Mouse (Mus musculus) heart, adult 18-20 months (tissue): ENCODE data around the gene Rfx7. TPM values are rescaled to one million over a fixed set of nuclear protein-coding genes. Genes with fewer than 3 reads are reported as not detected.
A peak's percentile ranks its signal among the peaks of the same experiment; 100 is the strongest.
"Not testable (repeated sequence)": the region's sequence is repeated elsewhere in the genome, so short reads cannot be mapped to it uniquely, and the experiment has no call there.

ENCODE experiments used
- DNase-seq, 2 experiments: peaks; one replicate each; pipeline ENCODE4 v3.0.0; 2021 to 2022; ENCODE audit warnings: mixed read lengths in 1 of 2
- microRNA-seq, 2 experiments: library from miRNA; unstranded; fragments of <30 nt; microRNA quantifications; one replicate each; pipeline ENCODE4 v1.2.0; 2022
- total RNA-seq, 2 experiments: library from RNA; stranded (reverse); gene quantifications; 2 replicates each; pipeline ENCODE4 v1.2.3; 2021

The Rfx7 gene
- total RNA-seq, 2 experiments from 2014 or later: 6.3 to 7.6 TPM

DNA sequence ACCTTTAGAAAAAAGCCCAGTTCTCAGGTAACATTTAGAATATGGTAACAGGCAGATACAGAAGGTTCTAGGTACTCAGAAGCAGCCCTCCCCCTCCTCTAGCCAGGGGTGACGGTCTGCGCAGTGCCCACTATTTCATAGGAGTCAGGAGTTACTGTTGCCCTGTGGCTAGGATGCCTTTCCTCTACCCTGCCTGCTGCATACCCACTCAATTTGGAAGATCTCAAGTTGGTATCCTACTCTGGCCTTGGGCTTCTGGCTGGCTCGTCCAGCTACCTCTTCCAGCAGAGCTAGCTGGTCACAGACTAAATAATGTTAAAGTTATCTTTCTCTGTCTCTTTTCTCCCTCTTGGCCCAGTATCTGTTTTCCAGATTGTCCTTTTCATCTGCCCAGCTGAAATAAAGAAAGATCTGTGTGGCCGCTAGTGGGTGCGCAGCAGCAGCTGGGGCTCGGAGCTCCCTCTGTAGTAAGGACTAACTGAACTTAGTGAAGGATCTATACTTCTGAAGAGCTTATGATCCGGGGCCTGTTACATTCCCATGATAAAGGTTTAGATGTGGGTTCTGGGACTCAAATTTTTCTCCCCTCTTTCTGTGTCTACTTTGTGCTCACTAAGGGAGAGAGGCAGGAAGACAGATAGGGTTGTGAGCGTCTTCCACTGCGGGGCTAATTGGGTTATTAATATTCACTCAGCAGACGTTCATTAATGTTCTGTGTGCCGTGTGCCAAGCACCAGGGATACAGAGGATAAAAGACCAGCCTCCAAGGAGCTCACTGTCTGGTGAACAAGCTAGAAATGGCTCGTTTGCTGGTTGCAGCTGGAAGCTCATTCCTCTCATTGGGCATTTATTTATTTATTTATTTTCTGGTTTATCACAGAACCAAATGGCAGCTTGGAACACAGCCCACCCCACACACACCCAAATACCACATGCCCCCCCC lies 132.6 kb downstream of the Rfx7 start:
- peak; percentile 44 to 49 for DNase-seq

DNA sequence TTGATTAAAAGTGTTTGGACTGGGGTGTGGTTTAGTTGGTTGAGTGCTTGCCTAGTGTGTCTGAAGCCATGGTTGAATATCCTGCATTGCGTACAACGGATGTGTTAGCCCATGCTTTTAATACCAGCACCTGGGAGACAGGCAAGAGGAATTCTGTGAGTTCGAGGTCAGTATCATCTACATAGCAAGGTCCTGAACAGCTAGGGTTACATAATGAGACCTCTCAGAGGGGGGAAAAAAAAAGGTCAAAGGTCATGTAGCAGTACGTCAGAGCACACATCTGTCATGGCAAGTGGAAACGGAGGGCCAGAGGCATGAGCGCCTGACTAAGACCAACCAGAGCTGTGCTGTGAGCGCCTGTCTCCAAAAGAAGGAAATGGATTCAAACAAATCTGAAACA lies 133.5 kb downstream of the Rfx7 start:
- no peak for DNase-seq

DNA sequence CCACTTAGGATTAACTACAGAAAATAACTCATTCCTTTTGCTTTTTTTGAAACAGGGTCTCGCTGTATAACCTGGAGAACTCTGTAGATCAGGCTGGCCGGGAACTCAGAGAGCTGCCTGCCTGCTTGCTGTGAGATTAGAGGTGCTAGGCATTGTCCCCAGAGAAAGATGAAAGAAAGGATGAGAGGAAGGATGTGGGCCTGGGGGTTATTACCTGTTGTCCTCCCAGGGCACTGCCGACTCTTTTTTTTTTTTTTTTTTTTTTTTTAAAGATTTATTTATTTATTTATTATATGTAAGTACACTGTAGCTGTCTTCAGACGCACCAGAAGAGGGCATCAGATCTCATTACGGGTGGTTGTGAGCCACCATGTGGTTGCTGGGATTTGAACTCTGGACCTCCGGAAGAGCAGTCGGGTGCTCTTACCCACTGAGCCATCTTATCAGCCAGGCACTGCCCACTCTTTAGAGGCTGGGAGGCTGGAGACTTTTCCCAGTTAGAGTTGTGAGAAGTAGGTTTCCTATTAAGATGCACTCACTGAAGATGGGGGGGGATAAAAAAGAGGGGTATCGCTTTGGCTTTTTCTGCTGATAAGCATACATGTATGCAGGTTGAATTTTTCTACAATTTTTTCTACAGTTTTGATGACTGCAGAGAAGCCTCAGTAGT lies 134.4 kb downstream of the Rfx7 start:
- not testable (repeated sequence) for DNase-seq

DNA sequence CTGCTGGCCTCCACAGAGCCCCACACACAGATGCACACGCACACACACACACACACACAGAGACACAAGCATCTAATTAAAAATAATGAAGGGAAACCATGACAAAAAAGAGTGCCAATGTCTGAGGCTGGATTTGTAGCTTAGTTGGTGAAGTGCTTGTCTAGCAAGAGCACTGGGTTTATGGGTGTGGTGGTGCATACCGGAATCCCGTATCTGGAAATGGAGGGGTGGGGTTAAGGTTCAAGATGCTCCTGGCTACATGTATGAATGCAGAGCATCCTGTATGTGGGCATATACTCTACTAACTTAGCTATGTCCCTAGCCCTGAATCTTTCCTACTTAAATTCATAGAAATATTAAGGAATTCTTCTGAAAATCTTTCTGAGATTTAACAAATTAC lies 135.1 kb downstream of the Rfx7 start:
- DNase-seq: no peak

DNA sequence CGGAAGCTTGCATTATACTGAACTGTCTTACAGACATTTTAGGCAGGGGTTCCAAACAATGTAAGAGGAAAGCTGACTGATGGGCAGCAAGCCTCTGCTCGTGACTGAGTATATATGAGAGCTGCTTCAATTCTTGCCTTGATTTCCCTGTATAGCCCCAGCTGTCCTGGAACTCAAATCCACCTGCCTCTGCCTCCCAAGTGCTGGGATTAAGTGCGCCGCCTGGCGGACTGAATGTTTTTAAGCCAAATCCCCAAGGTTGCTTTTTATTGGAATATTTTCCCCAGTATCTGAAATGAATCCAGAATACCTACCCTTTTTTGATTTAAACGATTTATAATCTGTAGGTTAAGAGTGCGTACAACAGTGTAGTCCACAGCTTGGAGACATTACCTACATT lies 137.3 kb downstream of the Rfx7 start:
- no peak for DNase-seq

DNA sequence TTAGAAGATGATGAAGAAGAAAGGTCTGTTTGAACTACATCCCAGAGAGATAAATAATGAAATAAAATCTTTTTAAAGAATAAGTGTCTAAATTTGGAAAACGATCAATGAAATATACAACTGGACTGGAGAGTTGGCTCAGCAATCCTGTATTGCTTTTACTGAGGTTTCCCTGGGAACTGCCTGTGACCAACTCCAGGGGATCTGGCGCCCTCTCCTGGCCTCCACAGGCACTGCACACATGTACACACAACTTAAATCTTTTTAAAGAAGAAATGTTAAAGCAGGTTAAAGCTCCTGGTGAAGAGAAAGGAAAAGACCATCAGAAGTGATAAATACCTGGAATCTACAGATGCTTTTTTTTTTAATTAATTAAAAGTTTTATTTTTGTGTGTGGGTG lies 140.3 kb downstream of the Rfx7 start:
- peak; percentile 75 to 92 for DNase-seq

Small RNAs within 50 kb of the gene (microRNA-seq; reads per million reads assigned to microRNA genes)
- 0 reads per million in 2 experiments for gene Gm28010

Other genes starting within 250 kb of the Rfx7 start
- gene Mns1, start 94.2 kb upstream of the Rfx7 start, total RNA-seq: under 1 TPM; 0.05 to 0.23 TPM
- 1 to 10 TPM in 1 of 2 experiments, under 1 TPM in 1; 0.50 to 1.0 TPM for gene Tex9, start 40.0 kb upstream of the Rfx7 start, total RNA-seq
- gene Nedd4, start 130.1 kb downstream of the Rfx7 start, total RNA-seq: 100 to 1,000 TPM; 343 to 345 TPM